Mouse (Mus musculus) liver, embryonic 14.5 days (tissue): ENCODE data around the gene Celf2.

Experiments used
- CTCF ChIP-seq: IDR thresholded peaks from 2 replicates; pipeline ENCODE4 v1.5.1; 2016; ENCODE audit warnings: antibody characterized with exemption, low read depth, control low read depth
- EP300 ChIP-seq: IDR thresholded peaks from 2 replicates; pipeline ENCODE4 v1.6.1; 2016; ENCODE audit warnings: antibody characterized with exemption, low read depth

DNA sequence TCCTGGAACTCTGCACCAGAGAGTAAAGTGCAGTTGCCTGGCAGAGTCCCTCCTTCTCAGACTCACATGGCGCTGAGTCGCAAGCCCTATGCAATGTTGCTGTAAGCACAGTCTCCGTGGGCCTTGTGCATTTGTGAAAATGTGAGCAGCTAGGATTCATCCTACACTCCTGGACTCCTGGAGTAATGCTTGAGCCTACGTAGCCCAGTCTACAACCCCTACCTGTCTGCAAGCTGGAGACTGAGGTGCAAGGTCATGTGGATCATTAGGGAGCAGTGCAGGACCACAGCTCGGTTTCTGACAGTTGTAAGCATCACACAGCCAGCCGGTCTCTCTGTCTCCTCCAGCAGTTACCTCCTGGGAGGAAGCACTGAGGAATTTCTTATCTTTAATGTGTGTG, 1019.3 kb downstream of the Celf2 start:
- no peak for TF ChIP-seq CTCF
- no peak for TF ChIP-seq EP300
